Mouse (Mus musculus): ENCODE data around the gene Ift81. TPM values are rescaled to one million over a fixed set of nuclear protein-coding genes. Genes with fewer than 3 reads are reported as not detected.

Gene Ift81
- polyA plus RNA-seq, 1 experiment = not detected

DNA sequence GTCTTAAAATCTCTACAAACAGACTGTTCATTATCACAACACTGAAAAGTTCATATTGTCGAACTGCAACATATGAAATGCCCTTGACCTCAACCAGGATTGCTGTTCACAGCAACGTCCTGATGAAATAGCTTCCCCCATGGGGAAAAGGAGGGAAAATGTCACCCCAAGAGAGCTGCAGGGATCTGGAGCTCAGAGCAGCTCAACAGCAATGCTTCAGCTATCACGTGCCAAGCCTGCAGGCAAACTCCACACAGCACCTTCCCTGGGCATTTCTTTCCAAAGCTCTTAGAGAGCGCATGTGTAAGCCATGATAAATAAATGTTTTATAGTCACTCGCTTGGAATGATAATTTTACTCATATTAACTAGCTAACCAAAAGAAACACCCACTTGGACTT lies 42.3 kb downstream of the Ift81 start:
- WGBS = 57% methylated on average over 5 of the region's 5 CpGs
- Histone ChIP-seq H3K27ac (ENCODE audit: insufficient read depth, low read depth, low read length) (no peak overlapping the region), H3K4me3 (ENCODE audit: insufficient read depth, low read depth, low read length) (no peak overlapping the region), H3K4me1 (ENCODE audit: control insufficient read depth, insufficient read depth, low read length) (peaks cover 5% of the 10 kb centered on the region)
- TF ChIP-seq POLR2A (IDR thresholded peaks at IDR 0.05; ENCODE audit: insufficient read depth, low read depth, low read length) = no peak
- no peak for TF ChIP-seq CTCF (IDR thresholded peaks at IDR 0.05; ENCODE audit: insufficient read depth, low read depth, low read length)

DNA sequence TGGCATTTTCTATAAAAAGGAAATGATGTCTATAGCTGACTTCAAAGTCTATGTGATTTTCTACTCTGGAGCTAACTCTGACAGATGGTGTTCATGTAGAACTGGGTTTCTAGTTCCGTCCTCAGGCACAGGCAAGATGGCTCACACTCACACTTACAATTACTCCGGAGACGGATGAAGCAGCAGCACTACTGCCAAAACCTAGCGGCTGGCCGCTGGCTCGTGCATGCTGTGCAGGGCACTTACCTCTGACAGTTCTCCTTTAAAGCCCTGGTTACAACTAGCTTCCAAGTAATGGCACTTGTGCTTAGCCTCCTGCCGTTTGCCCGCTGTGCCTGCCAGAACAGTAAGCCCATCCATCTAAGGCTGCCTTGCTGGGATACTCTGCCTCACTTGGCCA lies 47.7 kb downstream of the Ift81 start:
- no peak for TF ChIP-seq POLR2A (IDR thresholded peaks at IDR 0.05; ENCODE audit: insufficient read depth, low read depth, low read length)
- no peak for TF ChIP-seq CTCF (IDR thresholded peaks at IDR 0.05; ENCODE audit: insufficient read depth, low read depth, low read length)
- 58% methylated on average over 8 of the region's 8 CpGs for WGBS
- Histone ChIP-seq H3K4me1 (ENCODE audit: control insufficient read depth, insufficient read depth, low read length) (no peaks in the 10 kb centered on the region), H3K27ac (ENCODE audit: insufficient read depth, low read depth, low read length) (no peak overlapping the region), H3K4me3 (ENCODE audit: insufficient read depth, low read depth, low read length) (no peak overlapping the region)

DNA sequence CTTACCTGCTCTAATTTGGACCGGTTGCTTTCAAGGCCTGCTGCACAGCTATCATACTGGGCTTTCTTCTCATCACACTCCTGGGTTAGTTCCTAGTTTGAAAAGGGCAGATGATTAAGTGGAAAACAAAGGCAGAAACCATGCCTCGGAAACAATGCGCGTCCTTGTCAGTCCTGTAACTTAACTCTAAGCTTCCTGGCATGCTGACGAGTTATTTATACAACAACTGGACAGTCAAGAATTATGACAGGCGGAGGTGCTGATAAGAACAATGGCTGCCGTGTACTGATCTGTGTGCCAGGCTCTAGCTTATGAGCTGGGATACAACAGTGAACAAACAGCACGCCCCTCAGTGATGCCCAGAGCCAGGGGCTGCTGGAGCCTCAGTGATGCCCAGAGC lies 53.7 kb downstream of the Ift81 start:
- Histone ChIP-seq H3K4me1 (ENCODE audit: control insufficient read depth, insufficient read depth, low read length) (no peaks in the 10 kb centered on the region), H3K4me3 (ENCODE audit: insufficient read depth, low read depth, low read length) (no peak overlapping the region), H3K27ac (ENCODE audit: insufficient read depth, low read depth, low read length) (no peak overlapping the region)
- 82% methylated on average over 8 of the region's 8 CpGs for WGBS
- TF ChIP-seq POLR2A (IDR thresholded peaks at IDR 0.05; ENCODE audit: insufficient read depth, low read depth, low read length) = no peak
- no peak for TF ChIP-seq CTCF (IDR thresholded peaks at IDR 0.05; ENCODE audit: insufficient read depth, low read depth, low read length)

DNA sequence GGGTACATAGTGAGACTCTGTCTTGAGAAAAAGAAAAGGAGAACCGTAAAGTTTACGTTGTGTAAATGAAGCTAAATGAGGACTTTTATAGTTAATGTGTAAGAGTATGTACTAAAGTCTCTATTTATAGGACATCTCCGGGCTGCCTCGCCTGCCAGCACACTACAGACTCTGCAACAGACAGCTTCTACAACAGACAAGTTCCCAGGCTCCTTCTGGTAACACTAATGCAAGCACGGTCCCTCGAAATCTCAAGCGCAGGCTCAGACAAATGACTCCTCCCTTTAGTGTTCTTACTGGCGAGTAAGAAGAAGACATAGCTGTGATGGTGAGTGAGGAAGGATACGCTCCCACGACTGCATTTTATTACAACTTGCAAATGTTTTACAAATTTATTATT lies 56.2 kb downstream of the Ift81 start:
- H3K4me1 ChIP-seq (ENCODE audit: control insufficient read depth, insufficient read depth, low read length) = no peaks in the 10 kb centered on the region
- H3K27ac ChIP-seq (ENCODE audit: insufficient read depth, low read depth, low read length) = no peak overlapping the region
- WGBS = 64% methylated on average over 10 of the region's 10 CpGs
- TF ChIP-seq POLR2A (IDR thresholded peaks at IDR 0.05; ENCODE audit: insufficient read depth, low read depth, low read length) = no peak
- no peak for TF ChIP-seq CTCF (IDR thresholded peaks at IDR 0.05; ENCODE audit: insufficient read depth, low read depth, low read length)
- H3K4me3 ChIP-seq (ENCODE audit: insufficient read depth, low read depth, low read length) = no peak overlapping the region

DNA sequence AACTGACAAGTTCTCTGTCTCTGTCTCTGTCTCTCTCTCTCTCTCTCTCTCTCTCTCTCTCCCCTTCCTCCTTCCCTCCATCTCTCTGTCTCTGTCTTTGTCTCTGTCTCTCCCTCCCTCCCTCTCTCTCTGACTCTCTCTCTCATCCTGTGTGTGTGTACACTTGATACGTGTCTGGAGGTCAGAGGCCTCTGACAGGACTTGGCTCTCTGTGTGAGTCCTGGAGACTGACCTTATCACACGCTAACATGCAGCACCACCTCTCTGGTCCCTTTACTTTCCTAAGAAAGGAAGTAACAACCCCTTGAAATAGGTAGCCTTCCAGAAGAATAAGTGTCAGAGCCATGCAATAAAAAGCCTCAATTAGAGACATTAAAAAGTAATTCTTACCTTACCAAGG lies 59.2 kb downstream of the Ift81 start:
- TF ChIP-seq POLR2A (IDR thresholded peaks at IDR 0.05; ENCODE audit: insufficient read depth, low read depth, low read length) (no peak), CTCF (IDR thresholded peaks at IDR 0.05; ENCODE audit: insufficient read depth, low read depth, low read length) (no peak)
- Histone ChIP-seq H3K4me3 (ENCODE audit: insufficient read depth, low read depth, low read length) (no peak overlapping the region), H3K4me1 (ENCODE audit: control insufficient read depth, insufficient read depth, low read length) (no peaks in the 10 kb centered on the region), H3K27ac (ENCODE audit: insufficient read depth, low read depth, low read length) (no peak overlapping the region)
- 74% methylated on average over 2 of the region's 2 CpGs for WGBS

DNA sequence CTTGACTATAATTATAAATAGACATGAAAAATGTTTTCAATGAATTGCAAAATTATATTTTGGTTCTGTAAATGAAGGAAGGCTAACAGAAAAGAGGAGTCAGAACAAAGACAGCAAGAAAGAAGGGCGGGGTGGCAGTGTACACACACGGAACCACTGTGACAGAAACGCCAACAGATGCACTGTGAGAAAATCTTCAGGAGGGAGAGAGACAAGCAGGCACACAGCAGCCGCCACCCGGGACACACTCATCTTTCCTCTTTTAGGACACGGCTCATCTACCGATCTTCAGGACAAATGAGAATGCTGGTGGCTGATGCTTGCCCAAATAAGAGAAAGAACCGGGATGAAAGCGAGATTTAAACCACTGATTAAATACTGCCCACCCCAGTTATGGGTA lies 61.7 kb downstream of the Ift81 start:
- Histone ChIP-seq H3K4me1 (ENCODE audit: control insufficient read depth, insufficient read depth, low read length) (peaks cover 7% of the 10 kb centered on the region), H3K4me3 (ENCODE audit: insufficient read depth, low read depth, low read length) (no peak overlapping the region), H3K27ac (ENCODE audit: insufficient read depth, low read depth, low read length) (no peak overlapping the region)
- WGBS = 77% methylated on average over 9 of the region's 9 CpGs
- TF ChIP-seq POLR2A (IDR thresholded peaks at IDR 0.05; ENCODE audit: insufficient read depth, low read depth, low read length) = no peak
- TF ChIP-seq CTCF (IDR thresholded peaks at IDR 0.05; ENCODE audit: insufficient read depth, low read depth, low read length) = no peak

DNA sequence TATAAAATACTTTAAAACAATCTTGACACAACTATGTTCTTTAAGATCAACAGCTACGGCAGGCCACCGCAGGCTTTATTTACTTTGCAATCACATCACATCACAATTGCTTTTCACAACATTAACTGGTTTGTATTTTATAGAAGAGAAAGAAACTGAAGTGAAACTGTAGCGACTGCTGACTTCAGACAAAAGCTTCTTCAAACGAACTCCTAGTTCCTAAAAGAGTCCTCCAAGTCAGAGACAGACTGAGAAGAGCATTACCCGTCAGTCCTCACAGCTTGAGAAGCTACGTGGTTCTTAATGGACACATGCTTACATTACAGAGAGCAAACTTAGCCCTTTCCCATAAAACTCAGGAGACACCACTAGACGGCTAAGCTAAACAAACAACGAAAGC lies 63.9 kb downstream of the Ift81 start:
- no peak overlapping the region for H3K4me3 ChIP-seq (ENCODE audit: insufficient read depth, low read depth, low read length)
- H3K27ac ChIP-seq (ENCODE audit: insufficient read depth, low read depth, low read length) = no peak overlapping the region
- 79% methylated on average over 8 of the region's 8 CpGs for WGBS
- TF ChIP-seq POLR2A (IDR thresholded peaks at IDR 0.05; ENCODE audit: insufficient read depth, low read depth, low read length) (no peak), CTCF (IDR thresholded peaks at IDR 0.05; ENCODE audit: insufficient read depth, low read depth, low read length) (no peak)
- H3K4me1 ChIP-seq (ENCODE audit: control insufficient read depth, insufficient read depth, low read length) = peaks cover 9% of the 10 kb centered on the region

DNA sequence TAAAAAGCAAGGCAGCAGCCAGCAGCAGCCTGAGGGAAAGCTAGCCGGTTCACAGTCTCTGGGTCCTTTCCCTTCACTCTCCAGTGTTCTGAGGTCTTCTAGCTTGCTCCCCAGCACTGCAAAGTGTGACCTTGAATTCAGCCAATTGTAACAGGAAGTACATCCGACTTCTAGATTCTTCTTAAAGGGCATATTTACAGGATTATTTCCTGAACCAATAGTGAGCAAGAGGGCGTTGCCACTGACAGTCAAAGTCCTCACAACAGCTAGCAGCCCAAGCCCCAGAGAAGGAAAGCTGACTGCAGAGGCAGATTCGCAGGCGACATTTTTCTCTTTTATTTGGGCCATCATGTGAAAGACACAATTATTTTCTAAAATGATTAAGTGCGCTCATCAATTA lies 65.6 kb downstream of the Ift81 start:
- 45% methylated on average over 6 of the region's 6 CpGs for WGBS
- TF ChIP-seq CTCF (IDR thresholded peaks at IDR 0.05; ENCODE audit: insufficient read depth, low read depth, low read length) = no peak
- TF ChIP-seq POLR2A (IDR thresholded peaks at IDR 0.05; ENCODE audit: insufficient read depth, low read depth, low read length) = no peak
- Histone ChIP-seq H3K27ac (ENCODE audit: insufficient read depth, low read depth, low read length) (peak overlapping the region; percentile 25; the same call in 1 of the 2 replicates), H3K4me3 (ENCODE audit: insufficient read depth, low read depth, low read length) (no peak overlapping the region), H3K4me1 (ENCODE audit: control insufficient read depth, insufficient read depth, low read length) (peaks cover 9% of the 10 kb centered on the region)

DNA sequence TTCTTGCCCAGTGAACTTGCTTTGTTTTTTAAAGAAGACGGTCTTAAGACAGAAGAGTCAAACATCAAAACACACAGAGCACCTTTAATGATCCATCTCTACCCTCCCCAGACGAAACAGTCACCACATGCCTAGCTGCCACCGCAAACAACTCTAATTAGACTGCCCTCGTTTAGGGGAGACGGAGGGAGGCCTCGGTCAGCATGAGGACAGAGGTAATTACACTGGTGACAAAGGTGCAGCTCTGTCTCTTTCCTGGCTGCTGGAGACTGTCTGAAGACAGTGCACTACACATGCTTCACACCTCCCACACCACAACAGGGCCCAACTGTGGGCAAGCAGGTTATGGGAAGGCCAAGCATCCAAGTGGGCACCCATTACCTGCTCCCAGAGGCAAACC lies 66.5 kb downstream of the Ift81 start:
- H3K4me3 ChIP-seq (ENCODE audit: insufficient read depth, low read depth, low read length) = no peak overlapping the region
- TF ChIP-seq CTCF (IDR thresholded peaks at IDR 0.05; ENCODE audit: insufficient read depth, low read depth, low read length) (no peak), POLR2A (IDR thresholded peaks at IDR 0.05; ENCODE audit: insufficient read depth, low read depth, low read length) (no peak)
- 42% methylated on average over 6 of the region's 6 CpGs for WGBS
- peaks cover 9% of the 10 kb centered on the region for H3K4me1 ChIP-seq (ENCODE audit: control insufficient read depth, insufficient read depth, low read length)
- H3K27ac ChIP-seq (ENCODE audit: insufficient read depth, low read depth, low read length) = no peak overlapping the region

DNA sequence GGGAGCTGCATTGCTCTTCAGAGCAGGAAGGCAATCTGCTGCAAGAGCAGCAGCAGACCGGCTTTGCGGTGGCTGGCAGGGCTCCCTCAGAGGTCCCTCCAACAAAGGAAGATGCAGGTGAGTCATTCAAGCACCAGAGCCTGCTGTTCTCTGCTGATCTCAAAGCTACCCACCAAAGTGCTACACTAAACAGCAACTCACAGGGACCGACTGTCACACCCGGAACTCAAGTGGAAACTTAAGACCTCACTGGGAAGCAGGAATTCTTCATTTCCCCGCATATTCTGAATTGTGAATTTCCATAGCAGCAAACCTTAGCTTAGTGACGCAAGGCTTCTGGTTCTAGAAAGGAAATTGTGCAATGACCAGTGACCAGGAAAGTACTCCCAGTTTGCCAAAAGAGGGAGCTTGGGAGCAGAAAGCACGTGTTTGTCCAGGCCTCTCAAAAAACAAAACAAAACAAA lies 67.0 kb downstream of the Ift81 start:
- no peak for TF ChIP-seq POLR2A (IDR thresholded peaks at IDR 0.05; ENCODE audit: insufficient read depth, low read depth, low read length)
- no peak for TF ChIP-seq CTCF (IDR thresholded peaks at IDR 0.05; ENCODE audit: insufficient read depth, low read depth, low read length)
- WGBS = 35% methylated on average over 7 of the region's 7 CpGs
- Histone ChIP-seq H3K4me3 (ENCODE audit: insufficient read depth, low read depth, low read length) (no peak overlapping the region), H3K4me1 (ENCODE audit: control insufficient read depth, insufficient read depth, low read length) (peaks cover 9% of the 10 kb centered on the region), H3K27ac (ENCODE audit: insufficient read depth, low read depth, low read length) (peak overlapping the region; percentile 16; the same call in 1 of the 2 replicates)

Data from olfactory bulb, adult 2 months (tissue).